Mouse (Mus musculus) lung, postnatal 0 days (tissue): ENCODE results near the gene Nmd3. TPM values are rescaled to one million over a fixed set of nuclear protein-coding genes. Genes with fewer than 3 reads are reported as not detected.

ENCODE experiments used
- ATAC-seq: fragments of 200-750 bp; cut with Nextera tagmentation; 2 replicates; pipeline ENCODE4 v1.8.0; 2017; ENCODE audit warnings: moderate library complexity
- DNase-seq: peaks from one replicate; pipeline ENCODE4 v3.0.0-alpha.2; 2016; ENCODE audit warnings: low spot score
- H3K27ac ChIP-seq: fragments of 300-500 bp; sonication (generic); 2 replicates; pipeline ENCODE4 v1.5.1; 2014; ENCODE audit warnings: antibody characterized with exemption, mild to moderate bottlenecking, low read length, mixed read lengths
- H3K27me3 ChIP-seq: fragments of 300-500 bp; sonication (generic); replicated peaks from 2 replicates; pipeline ENCODE4 v1.6.1; 2014; ENCODE audit warnings: low read length, mixed read lengths; ENCODE audit not compliant: insufficient read depth
- H3K36me3 ChIP-seq: fragments of 300-500 bp; sonication (generic); 2 replicates; pipeline ENCODE4 v1.6.1; 2014; ENCODE audit warnings: low read length, mixed read lengths; ENCODE audit not compliant: insufficient read depth
- H3K4me1 ChIP-seq: fragments of 300-500 bp; sonication (generic); 2 replicates; pipeline ENCODE4 v1.6.1; 2014; ENCODE audit warnings: antibody characterized with exemption, low read depth, low read length, mixed read lengths; ENCODE audit not compliant: insufficient read depth
- H3K4me2 ChIP-seq: fragments of 300-500 bp; sonication (generic); replicated peaks from 2 replicates; pipeline ENCODE4 v1.6.1; 2014; ENCODE audit warnings: low read depth, mild to moderate bottlenecking, low read length, moderate library complexity, mixed read lengths
- H3K4me3 ChIP-seq: fragments of 300-500 bp; sonication (generic); 2 replicates; pipeline ENCODE4 v1.5.1; 2014; ENCODE audit warnings: low read depth, low read length
- H3K9ac ChIP-seq: fragments of 300-500 bp; sonication (generic); replicated peaks from 2 replicates; pipeline ENCODE4 v1.6.1; 2014; ENCODE audit warnings: low read depth, mild to moderate bottlenecking
- H3K9me3 ChIP-seq: fragments of 300-500 bp; sonication (generic); 2 replicates; pipeline ENCODE4 v1.6.1; 2016; ENCODE audit warnings: low read length, mixed read lengths
- CTCF ChIP-seq: IDR thresholded peaks from 2 replicates; pipeline ENCODE4 v1.5.1; 2016; ENCODE audit warnings: antibody characterized with exemption, mild to moderate bottlenecking
- EP300 ChIP-seq: IDR thresholded peaks from 2 replicates; pipeline ENCODE4 v1.6.1; 2016; ENCODE audit warnings: antibody characterized with exemption, mild to moderate bottlenecking, control low read depth
- WGBS: fragments of 180-500 bp; shearing (Covaris S2); extraction: QIAGEN DNeasy Blood & Tissue Kit; methylation state at CpG from one replicate; pipeline ENCODE4 v1.1.7; 2014; 5-methylcytosine and 5-hydroxymethylcytosine counted together
- polyA plus RNA-seq: library from polyadenylated mRNA; unstranded; fragments of >200 nt; fragmentation: Nextera tagmentation; extraction: Ambion mirVana; gene quantifications from 2 replicates; pipeline ENCODE4 v1.2.1, GENCODE M21; 2015

Nmd3 gene
- polyA plus RNA-seq, 1 experiment from 2014 or later, result 70.9 TPM

GRCm38 (mm10) chr3:69730930-69731329 lies 9.1 kb downstream of the Nmd3 start:
- Histone ChIP-seq H3K27me3 (no peaks in the 10 kb centered on the region), H3K36me3 (no peaks in the 10 kb centered on the region), H3K27ac (no peak overlapping the region), H3K9ac (no peak overlapping the region), H3K4me2 (no peak overlapping the region), H3K4me3 (no peak overlapping the region), H3K4me1 (no peaks in the 10 kb centered on the region), H3K9me3 (no peaks in the 10 kb centered on the region)
- TF ChIP-seq EP300 (no peak), CTCF (no peak)
- DNase-seq (no peak), ATAC-seq (no peak)

GRCm38 (mm10) chr3:69733939-69734338 lies 12.2 kb downstream of the Nmd3 start:
- no peaks in the 10 kb centered on the region for H3K9me3 ChIP-seq
- ATAC-seq (no peak), DNase-seq (no peak)
- no peaks in the 10 kb centered on the region for H3K4me1 ChIP-seq
- H3K27ac ChIP-seq, result no peak overlapping the region
- H3K27me3 ChIP-seq, result no peaks in the 10 kb centered on the region
- H3K36me3 ChIP-seq, result no peaks in the 10 kb centered on the region; the same call in 1 of the 2 replicates
- H3K9ac ChIP-seq, result no peak overlapping the region
- no peak overlapping the region for H3K4me3 ChIP-seq
- 80% methylated on average over 2 of the region's 2 CpGs for WGBS
- no peak for TF ChIP-seq EP300
- TF ChIP-seq CTCF, result no peak
- H3K4me2 ChIP-seq, result no peak overlapping the region

DNA sequence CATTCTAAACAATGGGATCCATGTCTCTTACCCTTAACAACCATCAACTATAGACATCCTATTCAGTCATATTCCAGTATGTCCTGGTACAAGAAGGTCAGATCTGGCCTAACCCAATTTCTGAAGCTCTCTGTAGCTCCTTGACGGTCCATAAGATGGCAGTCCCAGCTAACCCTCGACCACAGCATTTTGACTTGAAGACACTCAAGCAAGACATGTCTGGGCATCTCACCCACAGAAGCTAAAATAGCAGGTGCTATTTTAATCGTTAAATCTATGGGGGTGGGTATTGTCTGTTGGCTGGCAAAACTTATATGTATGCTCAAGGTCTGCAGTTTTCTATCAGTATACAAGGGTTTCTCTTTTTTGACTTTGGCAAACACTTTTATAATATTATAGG lies 33.4 kb downstream of the Nmd3 start:
- ATAC-seq (no peak), DNase-seq (no peak)
- no peak overlapping the region for H3K4me2 ChIP-seq
- no peak overlapping the region for H3K9ac ChIP-seq
- H3K27ac ChIP-seq, result no peak overlapping the region
- no peaks in the 10 kb centered on the region for H3K4me1 ChIP-seq
- TF ChIP-seq EP300 (no peak), CTCF (no peak)
- no peaks in the 10 kb centered on the region for H3K27me3 ChIP-seq
- 81% methylated on average over 3 of the region's 3 CpGs for WGBS
- peaks cover 10% of the 10 kb centered on the region; the same call in 1 of the 2 replicates for H3K36me3 ChIP-seq
- no peaks in the 10 kb centered on the region for H3K9me3 ChIP-seq
- no peak overlapping the region for H3K4me3 ChIP-seq

GRCm38 (mm10) chr3:69755968-69756367 lies 34.2 kb downstream of the Nmd3 start:
- Histone ChIP-seq H3K4me3 (no peak overlapping the region), H3K9me3 (no peaks in the 10 kb centered on the region), H3K27ac (no peak overlapping the region), H3K9ac (no peak overlapping the region), H3K4me1 (no peaks in the 10 kb centered on the region), H3K4me2 (no peak overlapping the region), H3K36me3 (0 out of 2 replicates have a peak, but pooled peaks cover 4% of the 10 kb centered on the region), H3K27me3 (no peaks in the 10 kb centered on the region)
- no peak for TF ChIP-seq CTCF
- TF ChIP-seq EP300, result no peak
- DNase-seq (no peak), ATAC-seq (no peak)
- WGBS, result 90% methylated on average over 3 of the region's 3 CpGs

- H3K4me3 ChIP-seq, result no peak overlapping the region
- DNase-seq (peak; percentile 89), ATAC-seq (peak; percentile 46; the same call in 1 of the 2 replicates)
- WGBS, result 22% methylated on average over 7 of the region's 7 CpGs
- H3K4me2 ChIP-seq, result no peak overlapping the region
- no peak overlapping the region for H3K27ac ChIP-seq
- no peaks in the 10 kb centered on the region for H3K9me3 ChIP-seq
- no peaks in the 10 kb centered on the region for H3K27me3 ChIP-seq
- H3K9ac ChIP-seq, result no peak overlapping the region
- H3K4me1 ChIP-seq, result no peaks in the 10 kb centered on the region
- TF ChIP-seq CTCF (peak; percentile 91), EP300 (peak; percentile 9; the same call in 1 of the 2 replicates)
- 0 out of 2 replicates have a peak, but pooled peaks cover 4% of the 10 kb centered on the region for H3K36me3 ChIP-seq
Measured at GRCm38 (mm10) chr3:69756499-69756898, 34.7 kb downstream of the Nmd3 start.

DNA sequence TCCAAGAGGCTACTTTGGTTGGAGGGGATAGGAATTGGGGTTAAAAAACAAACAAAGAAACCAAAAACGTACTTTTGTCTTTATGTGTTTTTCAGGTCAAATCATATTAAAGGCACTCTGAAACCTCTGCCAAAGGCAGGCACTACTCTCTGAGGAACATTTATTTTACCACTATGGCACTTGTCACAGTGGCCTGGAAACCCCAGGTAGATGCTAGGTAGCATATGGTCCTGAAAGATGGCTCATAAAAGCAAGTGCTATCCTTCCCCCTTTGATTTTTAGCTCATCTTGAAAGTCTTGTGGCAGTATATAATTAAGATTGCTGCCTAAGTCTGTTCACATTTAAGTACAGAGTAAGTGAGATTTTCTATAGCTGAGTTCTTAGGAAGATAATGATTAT lies 35.7 kb downstream of the Nmd3 start:
- 72% methylated on average over 1 of the region's 1 CpGs for WGBS
- DNase-seq (no peak), ATAC-seq (no peak)
- Histone ChIP-seq H3K4me2 (no peak overlapping the region), H3K36me3 (0 out of 2 replicates have a peak, but pooled peaks cover 4% of the 10 kb centered on the region), H3K9ac (no peak overlapping the region), H3K9me3 (no peaks in the 10 kb centered on the region), H3K27ac (no peak overlapping the region), H3K4me3 (no peak overlapping the region), H3K27me3 (no peaks in the 10 kb centered on the region), H3K4me1 (no peaks in the 10 kb centered on the region)
- no peak for TF ChIP-seq EP300
- TF ChIP-seq CTCF, result no peak

DNA sequence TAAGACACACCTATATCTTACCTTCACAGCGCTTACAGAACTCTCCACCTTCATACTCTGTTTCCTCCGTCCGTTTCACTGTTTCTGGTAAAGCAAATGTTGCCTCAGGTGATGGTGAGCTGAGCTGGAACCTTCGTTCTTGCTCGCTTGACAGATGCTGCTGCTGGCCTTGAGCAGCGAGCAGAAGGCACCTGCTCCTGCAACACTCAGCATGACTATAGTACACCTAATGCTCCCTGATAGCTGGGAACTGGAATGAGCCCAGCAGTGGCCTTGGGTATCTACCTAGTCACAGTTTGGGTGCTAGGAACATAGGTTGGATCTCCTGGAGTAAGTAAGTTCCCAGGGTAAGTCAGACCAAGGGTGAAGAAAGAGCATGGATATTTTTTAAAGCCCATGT lies 38.3 kb downstream of the Nmd3 start:
- no peaks in the 10 kb centered on the region for H3K27me3 ChIP-seq
- no peaks in the 10 kb centered on the region for H3K9me3 ChIP-seq
- no peak overlapping the region for H3K4me3 ChIP-seq
- no peaks in the 10 kb centered on the region for H3K36me3 ChIP-seq
- no peak for TF ChIP-seq CTCF
- TF ChIP-seq EP300, result no peak
- no peaks in the 10 kb centered on the region for H3K4me1 ChIP-seq
- no peak overlapping the region for H3K27ac ChIP-seq
- no peak overlapping the region for H3K4me2 ChIP-seq
- 90% methylated on average over 6 of the region's 6 CpGs for WGBS
- ATAC-seq (no peak), DNase-seq (no peak)
- no peak overlapping the region for H3K9ac ChIP-seq
